Mouse (Mus musculus): ENCODE results near the gene Gm17660. TPM values are rescaled to one million over a fixed set of nuclear protein-coding genes. Genes with fewer than 3 reads are reported as not detected.
A peak's percentile ranks its signal among the peaks of the same experiment; 100 is the strongest.
"Not testable (repeated sequence)": the region's sequence is repeated elsewhere in the genome, so short reads cannot be mapped to it uniquely, and the experiment has no call there.

Gene Gm17660
- polyA plus RNA-seq, 1 experiment = not detected

DNA sequence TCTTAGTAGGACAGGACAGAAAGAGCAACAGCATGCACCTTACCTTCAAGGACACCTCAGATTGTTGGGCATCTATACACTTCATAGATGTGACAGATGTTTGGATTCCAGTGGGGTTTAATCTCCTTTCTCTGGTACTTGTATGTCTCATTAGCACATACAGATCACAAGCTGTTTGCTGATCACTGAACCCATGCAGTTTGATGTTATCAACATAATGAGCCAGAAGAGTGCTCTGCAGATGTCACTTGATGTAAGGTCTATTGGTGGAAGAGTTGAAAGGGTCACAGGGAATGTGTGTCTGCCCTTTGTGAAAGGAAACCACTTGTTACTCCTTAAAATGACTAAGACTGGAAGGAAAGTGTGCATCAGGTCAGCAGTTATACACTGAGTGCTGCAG, 42.3 kb downstream of the Gm17660 start:
- Histone ChIP-seq H3K27ac (ENCODE audit: insufficient read depth, low read length) (no peak overlapping the region), H3K4me1 (ENCODE audit: control insufficient read depth, insufficient read depth, low read length) (no peaks in the 10 kb centered on the region), H3K4me3 (ENCODE audit: insufficient read depth, low read length) (no peak overlapping the region)
- TF ChIP-seq POLR2A (IDR thresholded peaks at IDR 0.05; ENCODE audit: extremely low read depth, insufficient read depth, low read length) (no peak), CTCF (IDR thresholded peaks at IDR 0.05; ENCODE audit: extremely low read depth, insufficient read depth, low read length) (no peak)

DNA sequence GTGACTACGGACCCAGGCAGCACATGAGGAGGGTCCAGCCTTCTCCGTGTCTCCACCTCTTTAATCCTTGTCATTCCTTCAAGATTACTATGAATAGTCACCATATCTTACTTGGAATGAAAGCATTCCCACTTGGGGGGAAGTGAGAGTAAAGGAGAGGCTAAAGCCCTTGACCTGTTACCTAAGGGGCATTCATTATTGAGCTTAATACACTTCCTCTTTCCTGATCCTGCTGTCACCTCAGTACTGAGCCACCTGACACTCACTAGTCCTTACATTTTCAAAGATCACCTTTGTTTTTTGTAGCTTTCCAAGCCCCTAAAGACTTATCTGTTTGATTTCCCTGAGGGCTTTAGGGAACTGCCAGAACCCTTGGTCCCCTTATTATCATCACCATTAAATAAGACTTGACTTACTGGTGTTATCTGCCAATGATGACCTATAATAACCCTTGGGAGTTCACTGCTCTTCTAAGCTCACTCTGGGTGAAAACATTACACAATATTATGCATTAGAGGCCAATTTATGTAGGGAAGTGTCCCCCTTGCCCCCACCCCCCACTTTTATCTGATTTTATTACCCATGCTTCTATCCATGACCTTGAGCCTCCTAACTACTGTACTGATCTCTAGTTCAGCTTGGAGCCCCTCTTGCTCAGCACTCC, 44.8 kb downstream of the Gm17660 start:
- TF ChIP-seq CTCF (IDR thresholded peaks at IDR 0.05; ENCODE audit: extremely low read depth, insufficient read depth, low read length) (no peak), POLR2A (IDR thresholded peaks at IDR 0.05; ENCODE audit: extremely low read depth, insufficient read depth, low read length) (no peak)
- no peak overlapping the region for H3K4me3 ChIP-seq (ENCODE audit: insufficient read depth, low read length)
- no peak overlapping the region for H3K27ac ChIP-seq (ENCODE audit: insufficient read depth, low read length)
- H3K4me1 ChIP-seq (ENCODE audit: control insufficient read depth, insufficient read depth, low read length) = no peaks in the 10 kb centered on the region

DNA sequence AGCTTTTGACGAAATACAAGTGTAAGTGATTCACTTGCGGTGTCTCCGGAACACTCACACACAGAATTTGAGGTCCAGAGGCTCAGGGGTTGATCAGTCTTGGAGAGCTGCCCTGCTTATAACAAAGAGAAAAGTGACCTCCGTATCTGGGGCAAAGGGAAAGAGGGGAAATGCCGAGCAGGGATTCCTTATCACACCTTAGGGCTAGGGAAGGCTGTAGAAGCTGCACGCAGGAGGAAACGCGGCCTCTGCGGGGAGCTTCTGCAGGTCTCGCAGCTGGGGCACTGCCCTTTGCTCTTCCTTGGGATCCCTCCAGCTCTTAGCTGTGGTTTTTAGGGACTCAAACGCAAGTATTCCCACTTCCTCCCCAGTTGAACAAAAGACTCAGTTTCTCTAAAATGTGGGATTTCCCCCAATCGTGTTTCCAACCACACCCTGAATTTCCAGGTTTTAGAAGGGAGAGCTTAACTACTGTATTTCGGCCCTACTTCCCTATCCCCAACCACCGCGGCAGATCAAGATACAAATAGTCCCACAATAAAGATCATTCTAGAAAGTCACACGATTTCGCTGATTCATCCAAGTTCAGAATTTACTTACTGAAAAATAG, 52.1 kb downstream of the Gm17660 start:
- Histone ChIP-seq H3K4me1 (ENCODE audit: control insufficient read depth, insufficient read depth, low read length) (peaks cover 3% of the 10 kb centered on the region; the same call in 1 of the 2 replicates), H3K27ac (ENCODE audit: insufficient read depth, low read length) (no peak overlapping the region), H3K4me3 (ENCODE audit: insufficient read depth, low read length) (no peak overlapping the region)
- no peak for TF ChIP-seq POLR2A (IDR thresholded peaks at IDR 0.05; ENCODE audit: extremely low read depth, insufficient read depth, low read length)
- TF ChIP-seq CTCF (IDR thresholded peaks at IDR 0.05; ENCODE audit: extremely low read depth, insufficient read depth, low read length) = no peak

DNA sequence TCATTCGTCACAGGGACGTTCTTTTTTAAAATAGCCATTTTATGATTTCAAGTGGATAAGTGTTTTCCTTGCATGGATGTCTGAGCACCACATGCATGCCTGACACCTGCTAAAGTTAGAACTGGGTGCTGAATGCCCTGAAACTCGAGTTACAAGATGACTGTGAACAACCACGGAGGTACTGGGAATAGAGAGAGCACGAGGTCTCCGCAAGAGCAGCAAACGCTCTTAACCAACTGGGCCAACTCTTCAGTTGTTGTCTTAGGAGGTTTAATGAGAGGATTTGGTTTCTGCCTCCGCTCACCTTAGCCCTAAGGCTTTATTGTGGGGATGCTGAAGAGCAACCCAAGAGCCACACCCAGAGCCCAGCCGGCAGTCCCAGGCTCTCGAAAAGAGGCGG, 52.6 kb downstream of the Gm17660 start:
- H3K4me3 ChIP-seq (ENCODE audit: insufficient read depth, low read length) = no peak overlapping the region
- H3K27ac ChIP-seq (ENCODE audit: insufficient read depth, low read length) = no peak overlapping the region
- TF ChIP-seq CTCF (IDR thresholded peaks at IDR 0.05; ENCODE audit: extremely low read depth, insufficient read depth, low read length) (no peak), POLR2A (IDR thresholded peaks at IDR 0.05; ENCODE audit: extremely low read depth, insufficient read depth, low read length) (no peak)
- H3K4me1 ChIP-seq (ENCODE audit: control insufficient read depth, insufficient read depth, low read length) = peaks cover 3% of the 10 kb centered on the region; the same call in 1 of the 2 replicates

DNA sequence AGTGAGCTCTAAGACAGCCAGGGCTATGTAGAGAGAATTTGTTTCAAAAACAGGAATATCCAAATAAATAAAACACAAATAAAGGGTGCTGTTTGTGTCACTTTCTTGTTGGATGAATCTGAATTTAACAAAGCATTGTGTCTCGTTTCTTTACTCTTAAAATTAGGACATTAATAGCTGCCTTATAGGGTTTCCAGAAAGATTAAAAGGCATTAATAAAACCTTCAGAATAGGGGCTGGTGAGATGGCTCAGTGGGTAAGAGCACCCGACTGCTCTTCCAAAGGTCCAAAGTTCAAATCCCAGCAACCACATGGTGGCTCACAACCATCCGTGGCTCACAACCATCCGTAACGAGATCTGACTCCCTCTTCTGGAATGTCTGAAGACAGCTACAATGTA, 53.2 kb downstream of the Gm17660 start:
- not testable (repeated sequence) for H3K27ac ChIP-seq (ENCODE audit: insufficient read depth, low read length); H3K4me3 ChIP-seq (ENCODE audit: insufficient read depth, low read length); H3K4me1 ChIP-seq (ENCODE audit: control insufficient read depth, insufficient read depth, low read length)

DNA sequence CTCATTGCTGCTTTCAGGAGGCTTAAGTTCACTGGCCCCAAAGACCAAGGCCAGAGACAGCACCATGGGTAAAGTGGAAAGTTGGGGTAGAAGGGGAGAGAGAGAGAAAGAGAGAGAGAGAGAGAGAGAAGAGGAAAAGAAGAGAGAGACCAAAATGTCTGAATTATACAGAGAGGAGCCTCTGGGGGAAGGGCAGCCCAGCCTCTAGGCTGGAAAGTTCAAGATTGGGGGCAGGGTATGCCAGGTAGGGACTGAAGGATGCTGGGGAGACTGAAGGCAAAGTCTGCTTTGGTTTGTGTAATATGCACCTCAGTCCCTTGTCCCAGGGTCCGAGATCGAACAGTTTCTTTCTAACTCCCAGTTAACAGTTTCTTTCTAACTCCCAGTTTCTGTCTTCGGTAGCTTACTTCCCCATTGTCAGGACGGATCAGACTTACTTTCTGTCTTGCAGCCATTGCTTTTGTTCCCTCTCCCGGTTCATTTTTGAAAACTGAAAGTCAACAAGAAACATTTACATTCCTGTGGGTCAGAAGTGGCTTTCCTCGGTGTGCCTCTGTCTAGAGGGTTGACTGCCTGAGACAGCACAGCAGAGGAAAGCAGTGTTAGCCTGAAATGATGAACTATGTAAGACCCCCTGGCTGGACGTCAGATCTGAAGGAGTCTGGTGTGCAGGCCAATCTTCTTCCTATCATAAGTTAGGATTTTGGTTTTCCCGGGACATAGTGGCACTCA, 54.0 kb downstream of the Gm17660 start:
- no peak overlapping the region for H3K27ac ChIP-seq (ENCODE audit: insufficient read depth, low read length)
- H3K4me1 ChIP-seq (ENCODE audit: control insufficient read depth, insufficient read depth, low read length) = peaks cover 3% of the 10 kb centered on the region; the same call in 1 of the 2 replicates
- H3K4me3 ChIP-seq (ENCODE audit: insufficient read depth, low read length) = no peak overlapping the region
- TF ChIP-seq POLR2A (IDR thresholded peaks at IDR 0.05; ENCODE audit: extremely low read depth, insufficient read depth, low read length) = no peak
- TF ChIP-seq CTCF (IDR thresholded peaks at IDR 0.05; ENCODE audit: extremely low read depth, insufficient read depth, low read length) = no peak

DNA sequence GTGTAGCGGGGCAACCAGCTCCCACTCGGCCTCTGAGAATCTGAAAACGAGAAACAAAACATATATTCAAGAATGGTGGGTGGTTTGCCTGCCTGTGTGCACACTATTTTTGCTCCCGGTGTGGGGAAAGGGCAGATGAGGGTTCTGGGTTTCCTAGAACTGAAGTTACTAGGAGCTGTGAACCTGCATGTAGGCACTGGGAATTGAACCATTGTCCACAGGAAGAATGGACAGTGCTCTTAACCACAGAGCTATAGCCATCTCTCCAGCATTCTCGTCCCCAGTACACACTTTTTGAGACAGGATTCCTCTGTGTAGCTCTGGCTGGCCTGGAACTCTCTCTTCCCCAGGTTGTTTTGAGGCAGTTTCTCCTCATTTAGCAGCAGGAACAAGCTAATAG, 54.9 kb downstream of the Gm17660 start:
- Histone ChIP-seq H3K27ac (ENCODE audit: insufficient read depth, low read length) (no peak overlapping the region), H3K4me1 (ENCODE audit: control insufficient read depth, insufficient read depth, low read length) (peaks cover 3% of the 10 kb centered on the region; the same call in 1 of the 2 replicates), H3K4me3 (ENCODE audit: insufficient read depth, low read length) (no peak overlapping the region; the same call in 1 of the 2 replicates)
- TF ChIP-seq CTCF (IDR thresholded peaks at IDR 0.05; ENCODE audit: extremely low read depth, insufficient read depth, low read length) (no peak), POLR2A (IDR thresholded peaks at IDR 0.05; ENCODE audit: extremely low read depth, insufficient read depth, low read length) (no peak)

DNA sequence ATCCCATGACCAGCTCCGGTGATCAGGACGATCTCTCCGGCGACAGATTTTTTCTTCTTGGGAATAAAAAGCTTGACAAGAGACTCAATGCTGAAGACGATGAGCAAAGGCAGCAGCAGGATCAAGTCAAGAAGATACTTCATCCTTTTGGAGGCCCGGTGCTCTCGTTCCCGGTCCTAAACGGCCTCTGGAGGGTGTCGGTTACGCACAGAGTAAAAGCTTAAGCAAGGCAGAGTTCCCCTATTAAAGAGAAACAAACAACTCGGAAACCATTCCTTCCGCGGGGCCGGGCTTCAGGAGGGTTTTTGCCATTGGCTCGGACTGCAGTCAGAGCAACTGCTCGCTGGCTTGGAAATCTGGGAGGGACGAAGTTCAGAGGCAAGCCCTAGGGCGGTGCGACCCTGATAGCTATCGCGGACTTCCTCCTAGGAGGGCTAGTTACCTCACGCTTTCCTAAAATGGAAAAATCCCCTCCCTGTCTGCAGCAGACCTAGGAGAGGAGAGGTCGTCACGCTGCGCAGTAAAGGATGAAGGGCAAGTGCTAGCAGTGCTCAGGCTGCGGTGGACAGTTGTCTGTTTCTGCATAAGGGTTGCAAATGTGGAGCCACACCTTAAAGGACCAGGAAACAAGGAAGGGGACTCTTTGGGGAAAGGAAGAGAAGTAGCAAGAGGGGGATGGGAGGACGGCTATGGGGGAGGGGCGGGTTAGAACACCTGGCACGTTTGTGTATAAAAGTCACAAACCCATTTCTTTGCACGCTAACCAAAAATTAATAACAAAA, 55.6 kb downstream of the Gm17660 start, which contains the start of gene Hsd17b11:
Hsd17b11 (minus strand) TSS at position 323 of the 782 bp plus-strand sequence.
- Histone ChIP-seq H3K27ac (ENCODE audit: insufficient read depth, low read length) (peak within 1 kb of the TSS; percentile 16; the same call in 1 of the 2 replicates), H3K4me3 (ENCODE audit: insufficient read depth, low read length) (peak within 1 kb of the TSS; percentile 72), H3K4me1 (ENCODE audit: control insufficient read depth, insufficient read depth, low read length) (peaks cover 3% of the 10 kb centered on the region; the same call in 1 of the 2 replicates)
- no peak for TF ChIP-seq CTCF (IDR thresholded peaks at IDR 0.05; ENCODE audit: extremely low read depth, insufficient read depth, low read length)
- TF ChIP-seq POLR2A (IDR thresholded peaks at IDR 0.05; ENCODE audit: extremely low read depth, insufficient read depth, low read length) = peak; percentile 57

Other genes starting within 250 kb of the Gm17660 start
- 27.9 and 28.2 TPM in 2 replicates for gene Klhl8, start 166.3 kb downstream of the Gm17660 start, polyA plus RNA-seq (2012; rRNA removed)
- 0.17 and 0.54 TPM in 2 replicates for gene Hsd17b13, start 100.2 kb downstream of the Gm17660 start, polyA plus RNA-seq (2012; rRNA removed)
- gene Hsd17b11, start 55.7 kb downstream of the Gm17660 start, polyA plus RNA-seq (2012; rRNA removed) = 38.1 and 41.4 TPM in 2 replicates
- 75.7 and 82.3 TPM in 2 replicates for gene Nudt9, start 31.3 kb downstream of the Gm17660 start, polyA plus RNA-seq (2012; rRNA removed)
- gene Sparcl1, start 36.1 kb upstream of the Gm17660 start, polyA plus RNA-seq (2012; rRNA removed) = 1,820 and 1,861 TPM in 2 replicates
- 0.02 TPM in 1 of 2 replicates, not detected in the other for gene Dspp, start 93.1 kb upstream of the Gm17660 start, polyA plus RNA-seq (2012; rRNA removed)
- gene Dmp1, start 125.0 kb upstream of the Gm17660 start, polyA plus RNA-seq (2012; rRNA removed) = 3.5 and 3.7 TPM in 2 replicates
- gene Ibsp, start 221.6 kb upstream of the Gm17660 start, polyA plus RNA-seq (2012; rRNA removed) = 0.08 and 0.10 TPM in 2 replicates
- gene Mepe, start 247.7 kb upstream of the Gm17660 start, polyA plus RNA-seq (2012; rRNA removed) = not detected in 2 replicates